Mouse (Mus musculus) CD4-positive naive resting alpha-beta T cell, adult 57 days (primary cell): Measurements from ENCODE around the gene Slc25a48. TPM values are rescaled to one million over a fixed set of nuclear protein-coding genes. Genes with fewer than 3 reads are reported as not detected.

Source experiments
- total RNA-seq: library from RNA; stranded (reverse); gene quantifications from one replicate; pipeline ENCODE4 v1.2.4, GENCODE M21; 2023

Gene Slc25a48
- total RNA-seq, result not detected

DNA sequence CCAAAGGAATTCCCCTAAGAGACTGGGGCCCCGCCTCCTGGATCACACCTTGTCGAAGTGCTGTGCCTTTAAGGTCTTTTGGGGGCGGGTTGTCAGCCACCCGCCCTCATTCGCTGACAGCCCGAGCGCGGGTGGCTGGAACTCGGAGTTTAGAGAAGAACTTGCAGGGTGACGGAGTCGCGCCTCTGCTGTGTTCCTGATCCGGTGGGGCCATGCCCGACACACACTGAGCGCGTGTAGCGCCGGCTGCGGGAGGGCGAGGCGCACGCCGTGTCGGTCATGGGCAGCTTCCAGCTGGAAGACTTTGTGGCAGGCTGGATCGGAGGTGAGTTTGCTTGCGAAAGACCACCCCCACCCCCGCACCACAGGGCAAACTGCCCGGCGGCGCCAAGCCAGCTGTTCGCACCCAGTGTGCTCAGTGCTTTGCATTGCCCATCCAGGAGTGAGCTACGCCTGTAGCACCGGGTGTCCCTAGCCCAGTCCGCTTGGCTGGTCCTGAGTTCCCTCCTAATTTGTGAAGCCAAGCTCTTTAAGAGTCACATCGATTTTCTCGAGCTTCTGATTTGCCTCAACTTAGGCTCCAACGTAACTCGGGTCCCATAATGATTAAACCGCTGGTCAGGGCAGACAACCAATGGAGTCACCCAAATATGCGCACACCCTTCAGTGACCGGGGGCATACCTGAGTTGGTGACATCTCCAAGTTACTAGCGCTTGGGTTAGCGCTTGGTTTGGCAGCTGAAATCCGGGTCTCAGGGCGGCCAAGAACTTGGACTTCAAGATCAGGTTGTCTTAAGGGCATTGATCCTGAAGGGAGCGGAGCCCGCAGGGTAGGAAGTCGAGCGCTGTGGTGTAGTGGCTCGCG is at the start of gene Slc25a48:
TSS of gene Slc25a48 (plus strand) at position 145 of the 865 bp plus-strand sequence.

DNA sequence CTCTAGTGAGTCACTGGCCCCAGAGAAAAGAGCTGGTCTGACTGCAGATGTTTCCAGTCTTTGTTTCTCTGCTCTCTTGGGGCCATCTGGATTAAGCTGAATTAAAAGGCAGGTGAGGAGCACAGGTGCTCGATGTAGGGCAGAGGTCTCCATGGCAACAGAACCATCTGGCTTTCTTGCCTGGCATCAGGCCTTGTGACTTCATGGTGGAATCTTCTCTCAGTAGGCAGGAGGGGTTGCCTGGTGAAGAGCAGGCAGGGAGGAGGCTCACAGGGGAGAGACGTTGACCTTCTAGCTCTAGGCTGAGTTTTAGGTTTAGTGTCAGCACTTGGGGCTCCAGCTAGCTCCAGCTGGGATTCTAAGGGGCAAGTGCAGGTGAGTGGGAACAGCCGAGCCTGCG is 11.8 kb upstream of the Slc25a48 start, which contains the start of gene Gm3045:
TSS of gene Gm3045 (plus strand) at position 230 of the 400 bp plus-strand sequence.

DNA sequence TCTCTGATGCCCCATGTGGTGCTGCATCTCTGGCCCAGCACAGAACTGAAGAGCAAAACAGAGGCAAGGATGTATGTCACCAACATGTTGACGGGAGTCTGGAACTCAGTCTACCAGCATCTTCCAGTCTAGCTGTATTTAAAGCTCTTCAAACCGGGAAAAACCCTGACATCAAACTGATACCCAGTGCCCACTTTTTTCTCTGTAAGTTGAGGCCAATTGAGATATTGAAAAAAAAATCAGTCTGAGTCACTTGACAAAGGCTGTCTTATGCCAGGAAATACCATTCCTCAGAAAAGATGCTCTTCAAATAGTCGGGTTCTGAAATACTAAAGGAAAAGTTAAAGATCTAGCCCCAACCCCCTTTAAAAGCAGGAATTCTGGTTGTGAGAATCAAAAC is 44.0 kb downstream of the Slc25a48 start, which contains the start of gene Il9:
TSS of gene Il9 (minus strand) at position 101 of the 400 bp plus-strand sequence.

DNA sequence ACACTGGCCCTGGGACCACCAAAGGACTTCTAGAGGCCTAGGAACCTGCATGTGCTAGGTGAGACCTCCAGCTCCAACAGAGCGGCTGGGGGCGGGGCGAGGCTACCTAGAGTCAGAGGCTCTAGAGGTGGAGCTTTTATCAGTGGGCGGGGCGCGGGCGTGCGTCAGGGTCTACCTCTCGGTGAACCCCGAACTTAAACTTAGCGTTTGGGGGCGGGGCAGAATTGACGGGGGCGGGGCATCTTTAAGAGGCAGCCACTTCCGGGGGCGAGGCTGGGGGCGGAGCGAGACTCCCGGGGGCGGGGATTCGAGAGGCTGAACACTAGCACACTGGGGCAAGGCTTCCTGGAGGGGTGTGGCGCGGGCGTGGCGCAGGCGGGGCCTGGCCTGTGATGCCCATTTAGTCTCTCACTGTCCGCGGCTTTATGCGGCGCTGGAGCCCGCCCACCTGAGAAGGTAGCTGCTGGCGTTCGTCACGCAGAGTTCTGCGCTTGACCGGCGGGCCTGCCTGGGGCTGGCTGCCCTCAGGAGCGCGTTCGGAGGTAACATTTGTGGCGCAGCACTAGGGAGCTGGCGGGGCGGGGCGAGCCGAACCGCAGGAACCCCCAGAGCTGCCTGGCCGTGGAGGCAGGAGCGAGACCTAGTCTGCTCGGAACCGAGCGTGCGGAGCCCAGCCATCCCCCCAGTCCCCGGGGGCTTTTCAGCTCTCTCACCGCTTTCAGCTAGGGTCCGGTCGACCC is 84.1 kb downstream of the Slc25a48 start, which contains the start of gene Fbxl21:
TSS of gene Fbxl21 (plus strand) at position 392 of the 740 bp plus-strand sequence.

Other genes with a start within 250 kb of the Slc25a48 start
- not detected for gene Neurog1, start 186.2 kb upstream of the Slc25a48 start, total RNA-seq
- gene Cxcl14, start 141.8 kb upstream of the Slc25a48 start, total RNA-seq, result not detected
- not detected for gene Gm3045, start 11.8 kb upstream of the Slc25a48 start, total RNA-seq
- not detected for gene Il9, start 43.9 kb downstream of the Slc25a48 start, total RNA-seq
- 0.86 TPM for gene Fbxl21, start 84.1 kb downstream of the Slc25a48 start, total RNA-seq
- gene Lect2, start 110.1 kb downstream of the Slc25a48 start, total RNA-seq, result not detected
- 5.3 TPM for gene Tgfbi, start 171.2 kb downstream of the Slc25a48 start, total RNA-seq